Mouse (Mus musculus): ENCODE data around the gene Sympk.

DNA sequence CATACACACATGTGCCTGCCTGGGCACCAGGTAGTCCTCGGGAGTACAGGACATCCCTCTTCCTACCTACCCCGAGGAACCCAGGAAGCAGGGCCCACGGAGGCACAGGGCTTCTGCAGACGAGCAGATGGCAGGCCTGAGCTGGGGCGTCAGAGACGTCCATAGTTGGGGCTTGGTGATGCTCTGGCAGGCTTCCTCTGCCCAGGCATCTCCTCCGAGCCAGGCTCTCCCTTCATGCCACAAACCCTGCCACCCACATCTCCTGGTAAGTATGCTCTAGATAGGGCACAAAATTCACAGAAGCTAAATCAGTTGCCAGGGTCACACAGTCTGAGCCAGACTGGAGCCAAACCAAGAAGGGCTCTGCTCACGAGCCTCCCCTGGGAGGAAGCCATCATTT lies 26.0 kb downstream of the Sympk start:
- no peak for TF ChIP-seq CTCF (IDR thresholded peaks at IDR 0.05; ENCODE audit: extremely low read depth, insufficient read length, insufficient replicate concordance, low read depth, low read length)
- TF ChIP-seq POLR2A (IDR thresholded peaks at IDR 0.05; ENCODE audit: low read depth, low read length): no peak
